Mouse (Mus musculus) ES-Bruce4 (cell line): ENCODE results near the gene BC016579.

Experiments
- CTCF ChIP-seq: IDR thresholded peaks from one replicate; pipeline ENCODE4 v1.8.1; 2011; ENCODE audit warnings: low read depth, low read length
- EP300 ChIP-seq: IDR thresholded peaks from 2 replicates; pipeline ENCODE4 v1.6.1; 2011; ENCODE audit warnings: low read depth, low read length; ENCODE audit not compliant: insufficient read depth
- POLR2A ChIP-seq: IDR thresholded peaks from one replicate; pipeline ENCODE4 v1.8.1; 2011; ENCODE audit warnings: low read length; ENCODE audit not compliant: insufficient read depth

DNA sequence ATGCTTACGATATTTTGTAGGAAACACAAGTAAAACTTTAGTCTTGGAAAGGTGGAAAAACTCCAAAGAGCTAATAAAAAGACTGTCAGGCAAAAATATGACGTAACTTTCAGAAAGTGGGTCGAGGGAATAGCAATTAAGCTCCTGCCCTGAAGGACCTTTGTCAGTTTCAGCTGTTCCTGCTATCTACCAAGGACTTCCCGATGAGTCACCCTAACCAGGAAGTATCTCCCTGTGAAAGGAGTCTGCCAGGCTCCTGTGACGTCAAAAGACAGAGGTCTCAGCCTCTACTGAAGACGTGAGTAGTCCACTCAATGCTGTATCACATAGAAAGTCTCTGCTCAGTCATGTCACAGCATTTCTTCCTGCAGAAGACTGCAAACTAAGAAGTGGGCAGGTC lies 9.5 kb downstream of the BC016579 start:
- TF ChIP-seq CTCF (no peak), EP300 (no peak), POLR2A (no peak)
